Mouse (Mus musculus): Measurements from ENCODE around the gene Gm10153. TPM values are rescaled to one million over a fixed set of nuclear protein-coding genes. Genes with fewer than 3 reads are reported as not detected.
"Not testable (repeated sequence)": the region's sequence is repeated elsewhere in the genome, so short reads cannot be mapped to it uniquely, and the experiment has no call there.

Gene Gm10153
- polyA plus RNA-seq, 1 experiment from 2014 or later: not detected

DNA sequence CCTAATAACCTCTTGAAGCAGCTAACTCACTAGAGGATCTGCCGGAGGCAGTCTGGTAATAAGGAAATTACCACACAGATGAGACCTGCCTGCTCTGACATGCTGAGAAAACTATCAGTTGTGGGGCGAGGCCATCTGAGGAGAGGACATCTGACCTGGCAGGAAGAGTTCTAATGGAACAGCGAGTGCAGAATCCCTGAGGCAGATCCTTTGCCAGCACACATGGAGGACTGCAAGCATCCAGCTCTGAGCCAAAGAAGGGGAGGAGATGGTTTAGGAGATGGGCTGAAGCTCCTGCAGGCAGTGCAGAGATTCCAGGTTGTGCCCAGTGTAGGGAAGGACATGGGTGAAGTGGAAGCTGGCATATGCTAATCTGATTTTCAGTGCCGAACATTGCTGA is 38.0 kb downstream of the Gm10153 start:
- H3K4me2 ChIP-seq: no peak overlapping the region
- no peaks in the 10 kb centered on the region for H3K4me1 ChIP-seq (ENCODE audit: control insufficient read depth, insufficient read depth, low read length)
- H3K36me3 ChIP-seq (ENCODE audit: control insufficient read depth, insufficient read depth, low read length): no peaks in the 10 kb centered on the region
- no peak overlapping the region for H3K4me3 ChIP-seq (ENCODE audit: low read depth, low read length)
- DNase-seq (ENCODE audit: low spot score, missing footprints) (no peak), ATAC-seq (ENCODE audit: low FRiP score) (no peak)
- H3K27ac ChIP-seq (ENCODE audit: low read depth, low read length): no peak overlapping the region
- H3K9me3 ChIP-seq (ENCODE audit: control insufficient read depth, low read length): no peaks in the 10 kb centered on the region
- no peaks in the 10 kb centered on the region for H3K27me3 ChIP-seq (ENCODE audit: control insufficient read depth, insufficient read depth, low read length)
- 78% methylated on average over 4 of the region's 4 CpGs for WGBS
- H3K9ac ChIP-seq (ENCODE audit: low read length): no peak overlapping the region

DNA sequence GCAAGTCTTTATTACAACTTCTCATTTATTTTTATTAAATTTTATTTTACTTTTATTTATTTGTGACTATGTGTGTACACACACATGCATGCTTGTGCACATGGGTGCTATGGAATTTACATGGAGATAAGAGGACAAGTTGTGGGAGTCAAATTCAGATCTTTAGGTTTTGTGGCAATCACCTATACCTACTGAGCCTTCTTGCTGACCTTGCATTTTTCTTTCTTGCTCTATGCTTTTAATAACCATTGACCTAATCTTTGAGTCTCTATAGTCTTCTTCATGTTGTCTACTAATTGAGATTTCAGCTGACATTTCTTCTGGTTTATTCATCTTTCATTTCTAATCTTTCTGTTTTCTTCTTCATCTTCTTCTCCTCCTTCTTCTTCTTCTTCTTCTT is 41.6 kb downstream of the Gm10153 start:
- Histone ChIP-seq H3K4me2 (no peak overlapping the region), H3K27ac (ENCODE audit: low read depth, low read length) (no peak overlapping the region), H3K36me3 (ENCODE audit: control insufficient read depth, insufficient read depth, low read length) (no peaks in the 10 kb centered on the region), H3K9ac (ENCODE audit: low read length) (no peak overlapping the region), H3K27me3 (ENCODE audit: control insufficient read depth, insufficient read depth, low read length) (no peaks in the 10 kb centered on the region), H3K4me1 (ENCODE audit: control insufficient read depth, insufficient read depth, low read length) (no peaks in the 10 kb centered on the region), H3K9me3 (ENCODE audit: control insufficient read depth, low read length) (no peaks in the 10 kb centered on the region), H3K4me3 (ENCODE audit: low read depth, low read length) (no peak overlapping the region)
- ATAC-seq (ENCODE audit: low FRiP score): no peak
- DNase-seq (ENCODE audit: low spot score, missing footprints): no peak

DNA sequence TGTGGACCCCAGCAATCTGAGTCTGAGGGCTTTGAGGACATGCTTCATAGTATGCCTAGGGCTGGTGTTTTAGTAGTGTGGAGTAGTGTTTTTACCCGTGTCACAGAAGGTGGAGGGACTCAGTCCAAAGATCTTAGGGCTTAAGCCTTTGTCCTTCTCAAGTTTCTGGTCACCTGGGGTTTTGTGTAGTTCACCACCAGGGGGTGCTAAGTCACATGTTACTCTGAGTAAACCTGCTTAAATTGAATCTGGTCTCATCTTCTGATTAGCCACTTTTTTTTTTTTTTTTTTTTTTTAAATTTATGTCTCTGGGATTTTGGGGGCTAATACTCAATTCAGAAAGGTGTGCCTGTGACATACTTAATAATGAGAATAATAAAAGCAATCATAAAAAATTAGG is 44.2 kb downstream of the Gm10153 start:
- ATAC-seq (ENCODE audit: low FRiP score) (no peak), DNase-seq (ENCODE audit: low spot score, missing footprints) (peak; percentile 87)
- 0% methylated on average over 1 of the region's 1 CpGs for WGBS

DNA sequence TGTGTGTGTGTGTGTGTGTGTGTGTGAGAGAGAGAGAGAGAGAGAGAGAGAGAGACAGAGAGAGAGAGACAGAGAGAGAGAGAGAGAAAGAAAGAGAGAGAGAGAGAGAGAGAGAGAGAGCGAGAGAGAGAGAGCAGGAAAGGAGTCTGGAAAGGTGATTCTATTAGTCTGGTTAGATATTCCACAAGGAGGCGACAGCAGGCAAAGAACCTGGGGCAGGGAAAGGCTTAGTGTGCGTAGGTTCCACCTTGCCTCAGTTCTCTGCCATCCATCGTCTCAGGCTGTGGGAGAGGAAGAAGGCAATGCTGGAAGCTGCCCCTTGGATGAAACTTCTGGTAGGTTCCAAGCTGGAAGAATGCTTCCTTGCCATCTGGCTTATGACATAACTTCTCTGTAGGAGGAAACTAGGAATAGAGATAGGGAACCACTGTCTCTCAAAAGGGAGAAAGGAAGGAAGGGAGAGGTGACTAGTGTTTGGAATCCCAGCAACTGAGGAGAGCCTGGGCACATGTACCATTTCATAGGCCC is 44.7 kb downstream of the Gm10153 start:
- H3K9me3 ChIP-seq (ENCODE audit: control insufficient read depth, low read length): no peaks in the 10 kb centered on the region
- no peak for DNase-seq (ENCODE audit: low spot score, missing footprints)
- WGBS: 63% methylated on average over 4 of the region's 4 CpGs
- H3K4me3 ChIP-seq (ENCODE audit: low read depth, low read length): no peak overlapping the region
- ATAC-seq (ENCODE audit: low FRiP score): no peak
- H3K36me3 ChIP-seq (ENCODE audit: control insufficient read depth, insufficient read depth, low read length): no peaks in the 10 kb centered on the region
- no peak overlapping the region for H3K4me2 ChIP-seq
- no peaks in the 10 kb centered on the region for H3K27me3 ChIP-seq (ENCODE audit: control insufficient read depth, insufficient read depth, low read length)
- no peak overlapping the region for H3K9ac ChIP-seq (ENCODE audit: low read length)
- H3K27ac ChIP-seq (ENCODE audit: low read depth, low read length): no peak overlapping the region
- H3K4me1 ChIP-seq (ENCODE audit: control insufficient read depth, insufficient read depth, low read length): no peaks in the 10 kb centered on the region

More for the DNA sequence above, 44.2 kb downstream of the Gm10153 start:
- Histone ChIP-seq H3K9ac (ENCODE audit: low read length) (no peak overlapping the region), H3K27ac (ENCODE audit: low read depth, low read length) (no peak overlapping the region), H3K4me2 (no peak overlapping the region), H3K9me3 (ENCODE audit: control insufficient read depth, low read length) (no peaks in the 10 kb centered on the region), H3K36me3 (ENCODE audit: control insufficient read depth, insufficient read depth, low read length) (no peaks in the 10 kb centered on the region), H3K27me3 (ENCODE audit: control insufficient read depth, insufficient read depth, low read length) (no peaks in the 10 kb centered on the region), H3K4me1 (ENCODE audit: control insufficient read depth, insufficient read depth, low read length) (no peaks in the 10 kb centered on the region), H3K4me3 (ENCODE audit: low read depth, low read length) (no peak overlapping the region)

DNA sequence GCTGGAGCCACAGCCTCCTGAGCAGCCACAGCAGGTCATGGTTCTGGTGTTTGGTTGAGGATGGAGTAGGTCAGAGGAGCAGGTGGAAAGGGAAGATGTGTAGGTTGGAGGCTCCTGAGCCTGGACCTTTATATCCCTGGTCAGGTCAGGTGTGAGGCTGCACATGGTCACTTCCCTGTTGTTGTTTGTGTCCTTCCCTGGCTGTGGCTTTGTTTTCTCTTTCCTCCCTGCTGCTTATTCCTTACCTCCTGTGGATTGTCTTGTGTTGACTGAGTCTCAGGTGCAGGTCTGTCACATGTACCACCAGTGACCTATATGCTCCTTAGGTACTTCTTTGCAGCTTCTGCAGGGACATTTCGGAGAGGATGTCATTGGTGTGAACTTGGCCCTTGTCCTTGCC is 45.7 kb downstream of the Gm10153 start, which contains the start of gene Gm45337:
TSS of gene Gm45337 (minus strand) at position 101 of the 400 bp plus-strand sequence.
- no peaks in the 10 kb centered on the region for H3K36me3 ChIP-seq (ENCODE audit: control insufficient read depth, insufficient read depth, low read length)
- H3K4me3 ChIP-seq (ENCODE audit: low read depth, low read length): no peak within 1 kb of the TSS
- 86% methylated on average over 1 of the region's 1 CpGs for WGBS
- H3K9ac ChIP-seq (ENCODE audit: low read length): no peak within 1 kb of the TSS
- H3K27ac ChIP-seq (ENCODE audit: low read depth, low read length): no peak within 1 kb of the TSS
- H3K9me3 ChIP-seq (ENCODE audit: control insufficient read depth, low read length): no peaks in the 10 kb centered on the region
- no peak within 1 kb of the TSS for H3K4me2 ChIP-seq
- H3K27me3 ChIP-seq (ENCODE audit: control insufficient read depth, insufficient read depth, low read length): no peaks in the 10 kb centered on the region
- H3K4me1 ChIP-seq (ENCODE audit: control insufficient read depth, insufficient read depth, low read length): no peaks in the 10 kb centered on the region
- ATAC-seq (ENCODE audit: low FRiP score) (no peak), DNase-seq (ENCODE audit: low spot score, missing footprints) (no peak)

DNA sequence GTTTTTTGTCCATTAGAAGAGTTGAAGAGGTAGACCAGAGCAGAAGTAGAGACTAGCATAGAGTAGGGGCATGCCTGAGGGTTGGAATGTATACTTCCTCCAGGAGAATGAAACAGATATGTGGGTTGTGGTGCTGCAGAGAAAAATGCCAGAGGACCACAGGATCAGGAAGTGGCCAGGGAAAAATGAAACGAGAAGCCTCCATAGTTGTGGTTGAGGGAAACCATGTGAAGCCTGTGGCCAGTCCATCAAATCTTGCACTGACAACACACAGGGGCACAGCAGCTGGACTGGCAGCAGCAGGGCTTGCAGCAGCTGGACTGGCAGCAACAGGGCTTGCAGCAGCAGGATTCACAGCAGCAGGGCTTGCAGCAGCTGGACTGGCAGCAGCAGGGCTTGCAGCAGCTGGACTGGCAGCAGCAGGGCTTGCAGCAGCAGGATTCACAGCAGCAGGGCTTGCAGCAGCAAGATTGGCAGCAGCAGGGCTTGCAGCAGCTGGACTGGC is 46.6 kb downstream of the Gm10153 start:
- 69% methylated on average over 1 of the region's 1 CpGs for WGBS
- ATAC-seq (ENCODE audit: low FRiP score); H3K9ac ChIP-seq (ENCODE audit: low read length); H3K4me2 ChIP-seq; H3K9me3 ChIP-seq (ENCODE audit: control insufficient read depth, low read length); H3K4me1 ChIP-seq (ENCODE audit: control insufficient read depth, insufficient read depth, low read length); H3K27me3 ChIP-seq (ENCODE audit: control insufficient read depth, insufficient read depth, low read length); H3K36me3 ChIP-seq (ENCODE audit: control insufficient read depth, insufficient read depth, low read length); H3K4me3 ChIP-seq (ENCODE audit: low read depth, low read length); H3K27ac ChIP-seq (ENCODE audit: low read depth, low read length); DNase-seq (ENCODE audit: low spot score, missing footprints): not testable (repeated sequence)

DNA sequence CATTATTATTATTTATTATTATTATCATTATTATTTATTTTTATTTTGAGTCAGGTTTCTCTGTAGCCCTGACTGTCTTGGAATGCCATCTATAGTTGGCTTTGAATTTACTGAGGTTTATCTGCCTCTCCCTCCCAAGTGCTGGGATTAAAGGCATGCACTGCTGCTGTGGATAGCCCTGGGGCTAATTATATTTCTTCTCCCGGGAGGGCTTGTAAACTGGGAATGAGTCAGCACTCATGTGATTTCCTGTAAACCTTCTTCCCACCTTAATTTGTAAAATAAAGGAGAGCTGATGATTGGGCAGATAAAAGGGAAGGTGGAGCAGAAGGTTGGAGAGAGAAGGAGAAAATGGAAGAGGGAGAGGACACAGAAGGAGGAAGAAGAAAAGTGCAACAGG is 49.5 kb downstream of the Gm10153 start:
- H3K9ac ChIP-seq (ENCODE audit: low read length): no peak overlapping the region
- H3K4me3 ChIP-seq (ENCODE audit: low read depth, low read length): no peak overlapping the region
- ATAC-seq (ENCODE audit: low FRiP score) (no peak), DNase-seq (ENCODE audit: low spot score, missing footprints) (no peak)
- no peaks in the 10 kb centered on the region for H3K4me1 ChIP-seq (ENCODE audit: control insufficient read depth, insufficient read depth, low read length)
- no peak overlapping the region for H3K27ac ChIP-seq (ENCODE audit: low read depth, low read length)
- no peaks in the 10 kb centered on the region for H3K36me3 ChIP-seq (ENCODE audit: control insufficient read depth, insufficient read depth, low read length)
- H3K27me3 ChIP-seq (ENCODE audit: control insufficient read depth, insufficient read depth, low read length): no peaks in the 10 kb centered on the region
- H3K9me3 ChIP-seq (ENCODE audit: control insufficient read depth, low read length): no peaks in the 10 kb centered on the region
- H3K4me2 ChIP-seq: no peak overlapping the region
- WGBS: 58% methylated on average over 1 of the region's 1 CpGs

Other genes with a start within 250 kb of the Gm10153 start
- gene Brsk2, start 240.6 kb downstream of the Gm10153 start, polyA plus RNA-seq (2014; fragmentation: Nextera tagmentation; extraction: Ambion mirVana): 9.9 and 11.4 TPM in 2 replicates
- gene Mob2, start 129.3 kb downstream of the Gm10153 start, polyA plus RNA-seq (2014; fragmentation: Nextera tagmentation; extraction: Ambion mirVana): 59.2 and 60.2 TPM in 2 replicates
- gene Dusp8, start 94.5 kb downstream of the Gm10153 start, polyA plus RNA-seq (2014; fragmentation: Nextera tagmentation; extraction: Ambion mirVana): 14.5 and 15.7 TPM in 2 replicates
- not detected in 2 replicates for gene Gm45618, start 69.7 kb downstream of the Gm10153 start, polyA plus RNA-seq (2014; fragmentation: Nextera tagmentation; extraction: Ambion mirVana)
- gene Gm39115, start 54.4 kb downstream of the Gm10153 start, polyA plus RNA-seq (2014; fragmentation: Nextera tagmentation; extraction: Ambion mirVana): not detected in 2 replicates
- not detected in 2 replicates for gene Gm45337, start 45.8 kb downstream of the Gm10153 start, polyA plus RNA-seq (2014; fragmentation: Nextera tagmentation; extraction: Ambion mirVana)
- gene Gm29735, start 33.3 kb downstream of the Gm10153 start, polyA plus RNA-seq (2014; fragmentation: Nextera tagmentation; extraction: Ambion mirVana): not detected in 2 replicates
- not detected in 2 replicates for gene Gm4553, start 24.6 kb downstream of the Gm10153 start, polyA plus RNA-seq (2014; fragmentation: Nextera tagmentation; extraction: Ambion mirVana)
- gene Krtap5-2, start 14.4 kb downstream of the Gm10153 start, polyA plus RNA-seq (2014; fragmentation: Nextera tagmentation; extraction: Ambion mirVana): not detected in 2 replicates
- gene Krtap5-3, start 11.0 kb upstream of the Gm10153 start, polyA plus RNA-seq (2014; fragmentation: Nextera tagmentation; extraction: Ambion mirVana): not detected in 2 replicates
- not detected in 2 replicates for gene Gm7579, start 21.5 kb upstream of the Gm10153 start, polyA plus RNA-seq (2014; fragmentation: Nextera tagmentation; extraction: Ambion mirVana)
- not detected in 2 replicates for gene Krtap5-5, start 39.6 kb upstream of the Gm10153 start, polyA plus RNA-seq (2014; fragmentation: Nextera tagmentation; extraction: Ambion mirVana)
- gene Gm40460, start 50.7 kb upstream of the Gm10153 start, polyA plus RNA-seq (2014; fragmentation: Nextera tagmentation; extraction: Ambion mirVana): not detected in 2 replicates
- not detected in 2 replicates for gene Gm2431, start 68.0 kb upstream of the Gm10153 start, polyA plus RNA-seq (2014; fragmentation: Nextera tagmentation; extraction: Ambion mirVana)
- gene Gm4559, start 84.0 kb upstream of the Gm10153 start, polyA plus RNA-seq (2014; fragmentation: Nextera tagmentation; extraction: Ambion mirVana): not detected in 2 replicates
- gene Krtap5-1, start 106.7 kb upstream of the Gm10153 start, polyA plus RNA-seq (2014; fragmentation: Nextera tagmentation; extraction: Ambion mirVana): not detected in 2 replicates
- gene Krtap5-4, start 113.2 kb upstream of the Gm10153 start, polyA plus RNA-seq (2014; fragmentation: Nextera tagmentation; extraction: Ambion mirVana): not detected in 2 replicates
- gene Ifitm10, start 183.4 kb upstream of the Gm10153 start, polyA plus RNA-seq (2014; fragmentation: Nextera tagmentation; extraction: Ambion mirVana): 0.18 and 0.40 TPM in 2 replicates
- 0.79 and 0.93 TPM in 2 replicates for gene Gm49369, start 192.3 kb upstream of the Gm10153 start, polyA plus RNA-seq (2014; fragmentation: Nextera tagmentation; extraction: Ambion mirVana)
- gene Ctsd, start 197.6 kb upstream of the Gm10153 start, polyA plus RNA-seq (2014; fragmentation: Nextera tagmentation; extraction: Ambion mirVana): 166 and 169 TPM in 2 replicates
- gene Syt8, start 244.5 kb upstream of the Gm10153 start, polyA plus RNA-seq (2014; fragmentation: Nextera tagmentation; extraction: Ambion mirVana): not detected in 2 replicates

Measured in midbrain, embryonic 11.5 days (tissue).